ENCODE assay signal across 7 mouse cellular contexts in genomic region chr10:111335517-111336352, GRCm38 (mm10). TPM values are rescaled to one million over a fixed set of nuclear protein-coding genes. Genes with fewer than 3 reads are reported as not detected.
DNase-seq lines count a peak whose midpoint lies in the region; ATAC-seq lines count a peak whose summit lies in the region.

No protein-coding gene starts in this region.

- peak overlapping the region; percentile 34; the same call in 1 of the 2 replicates for H3K9ac ChIP-seq in embryonic facial prominence, embryonic 12.5 days
- no peak overlapping the region for H3K9ac ChIP-seq in intestine, embryonic 14.5 days (ENCODE audit: low read length)
- peak overlapping the region; percentile 49 for H3K9ac ChIP-seq in lung, embryonic 16.5 days (ENCODE audit: low read length)
- no peak overlapping the region for H3K9ac ChIP-seq in stomach, embryonic 15.5 days

- ATAC-seq in embryonic facial prominence, embryonic 12.5 days (ENCODE audit: insufficient number of reproducible peaks, insufficient read depth, low FRiP score, low TSS enrichment), result no peak
- peak; percentile 59; the same call in 1 of the 2 replicates for ATAC-seq in intestine, embryonic 14.5 days (replicated peaks; ENCODE audit: low FRiP score, low TSS enrichment, low read depth)
- peak; percentile 45; the same call in 1 of the 2 replicates for ATAC-seq in lung, embryonic 16.5 days (ENCODE audit: low read depth)
- no peak; the same call in 1 of the 2 replicates for ATAC-seq in stomach, embryonic 15.5 days (ENCODE audit: insufficient read depth, low FRiP score, low read depth)

- H3K4me3 ChIP-seq in embryonic facial prominence, embryonic 12.5 days, result 0 out of 2 replicates have a peak overlapping the region, but pooled peaks have one; percentile 8
- 0 out of 2 replicates have a peak overlapping the region, but pooled peaks have one; percentile 11 for H3K4me3 ChIP-seq in intestine, embryonic 14.5 days (ENCODE audit: low read depth, low read length)
- H3K4me3 ChIP-seq in lung, embryonic 16.5 days (ENCODE audit: low read length), result peak overlapping the region; percentile 12
- H3K4me3 ChIP-seq in stomach, embryonic 15.5 days (replicated peaks), result peak overlapping the region; percentile 6; the same call in 1 of the 2 replicates

- DNase-seq in adrenal gland, postnatal 14 days, result peak; percentile 68
- DNase-seq in intestine, embryonic 14.5 days (ENCODE audit: low spot score), result peak; percentile 63
- DNase-seq in layer of hippocampus, adult 9-11 months, result no peak
- DNase-seq in cerebellum, postnatal 36 days, result no peak

- no peaks in the 10 kb centered on the region for H3K9me3 ChIP-seq in embryonic facial prominence, embryonic 12.5 days
- no peaks in the 10 kb centered on the region for H3K9me3 ChIP-seq in intestine, embryonic 14.5 days (ENCODE audit: control insufficient read depth, low read length)
- no peaks in the 10 kb centered on the region for H3K9me3 ChIP-seq in lung, embryonic 16.5 days (ENCODE audit: control insufficient read depth, low read length)
- H3K9me3 ChIP-seq in stomach, embryonic 15.5 days, result no peaks in the 10 kb centered on the region

- 18% methylated on average over 29 of the region's 29 CpGs for WGBS in embryonic facial prominence, embryonic 12.5 days
- WGBS in intestine, embryonic 14.5 days, result 17% methylated on average over 29 of the region's 29 CpGs
- WGBS in lung, embryonic 16.5 days, result 15% methylated on average over 29 of the region's 29 CpGs
- WGBS in stomach, embryonic 15.5 days, result 19% methylated on average over 29 of the region's 29 CpGs

- peaks cover 7% of the 10 kb centered on the region; the same call in 1 of the 2 replicates for H3K4me1 ChIP-seq in embryonic facial prominence, embryonic 12.5 days
- H3K4me1 ChIP-seq in intestine, embryonic 14.5 days (replicated peaks; ENCODE audit: control insufficient read depth, insufficient read depth, low read length), result 0 out of 2 replicates have a peak, but pooled peaks cover 3% of the 10 kb centered on the region
- peaks cover 9% of the 10 kb centered on the region; the same call in 1 of the 2 replicates for H3K4me1 ChIP-seq in lung, embryonic 16.5 days (replicated peaks; ENCODE audit: control insufficient read depth, insufficient read depth, low read length)
- H3K4me1 ChIP-seq in stomach, embryonic 15.5 days, result no peaks in the 10 kb centered on the region

- H3K4me2 ChIP-seq in embryonic facial prominence, embryonic 12.5 days (replicated peaks), result peak overlapping the region; percentile 43
- peak overlapping the region; percentile 47 for H3K4me2 ChIP-seq in intestine, embryonic 14.5 days (ENCODE audit: low read length)
- peak overlapping the region; percentile 55 for H3K4me2 ChIP-seq in lung, embryonic 16.5 days (ENCODE audit: low read depth, low read length)
- H3K4me2 ChIP-seq in stomach, embryonic 15.5 days, result peak overlapping the region; percentile 49

- H3K36me3 ChIP-seq in embryonic facial prominence, embryonic 12.5 days, result no peaks in the 10 kb centered on the region
- no peaks in the 10 kb centered on the region for H3K36me3 ChIP-seq in intestine, embryonic 14.5 days (ENCODE audit: control insufficient read depth, insufficient read depth, low read length)
- no peaks in the 10 kb centered on the region for H3K36me3 ChIP-seq in lung, embryonic 16.5 days (ENCODE audit: control insufficient read depth, insufficient read depth, low read length)
- no peaks in the 10 kb centered on the region for H3K36me3 ChIP-seq in stomach, embryonic 15.5 days

- H3K27me3 ChIP-seq in embryonic facial prominence, embryonic 12.5 days, result no peaks in the 10 kb centered on the region
- no peaks in the 10 kb centered on the region for H3K27me3 ChIP-seq in intestine, embryonic 14.5 days (replicated peaks; ENCODE audit: control insufficient read depth, insufficient read depth, low read length)
- H3K27me3 ChIP-seq in lung, embryonic 16.5 days (ENCODE audit: control insufficient read depth, insufficient read depth, low read depth, low read length), result no peaks in the 10 kb centered on the region
- H3K27me3 ChIP-seq in stomach, embryonic 15.5 days (replicated peaks), result no peaks in the 10 kb centered on the region

- H3K27ac ChIP-seq in embryonic facial prominence, embryonic 12.5 days, result no peak overlapping the region
- no peak overlapping the region for H3K27ac ChIP-seq in intestine, embryonic 14.5 days (ENCODE audit: low read depth)
- no peak overlapping the region for H3K27ac ChIP-seq in lung, embryonic 16.5 days (ENCODE audit: low read length)
- no peak overlapping the region for H3K27ac ChIP-seq in stomach, embryonic 15.5 days

RNA-seq across cellular contexts. Expression of gene Bbs10, which starts 37.3 kb away (rescaled TPM):
- total RNA-seq in adrenal gland, postnatal 14 days (2021), result 4.2 and 6.0 TPM in 2 replicates
- polyA plus RNA-seq in embryonic facial prominence, embryonic 12.5 days (2016; fragmentation: Nextera tagmentation; extraction: Ambion mirVana), result 7.5 and 7.7 TPM in 2 replicates
- polyA plus RNA-seq in intestine, embryonic 14.5 days (2014; fragmentation: Nextera tagmentation; extraction: Ambion mirVana), result 4.6 and 6.2 TPM in 2 replicates
- 6.2 TPM in 2 replicates for polyA plus RNA-seq in lung, embryonic 16.5 days (2015; fragmentation: Nextera tagmentation; extraction: Ambion mirVana)
- polyA plus RNA-seq in stomach, embryonic 15.5 days (2015; fragmentation: Nextera tagmentation; extraction: Ambion mirVana), result 4.5 TPM in 2 replicates

Comparison
In these comparisons a context has a peak if more than half of its experiments do, and no peak if none do; other contexts are left out.
1. DNase-seq: peak in adrenal gland, postnatal 14 days (single experiment) and intestine, embryonic 14.5 days (single experiment); none in layer of hippocampus, adult 9-11 months (single experiment) and cerebellum, postnatal 36 days (0 of 2).
2. ATAC-seq: peak in intestine, embryonic 14.5 days (single experiment) and lung, embryonic 16.5 days (single experiment); none in embryonic facial prominence, embryonic 12.5 days (single experiment) and stomach, embryonic 15.5 days (single experiment).
3. H3K9ac ChIP-seq: peak in embryonic facial prominence, embryonic 12.5 days (single experiment) and lung, embryonic 16.5 days (single experiment); none in intestine, embryonic 14.5 days (single experiment) and stomach, embryonic 15.5 days (single experiment).
4. Peak in every context shown above with its lines, with median percentiles within 50 percentile points of each other: H3K4me2 ChIP-seq and H3K4me3 ChIP-seq.